Mouse (Mus musculus) kidney, adult 9 months (tissue): ENCODE measurements around the gene Dok1.

ENCODE experiments used
- DNase-seq: peaks from one replicate; pipeline ENCODE4 v3.0.0; 2022

The Dok1 gene

GRCm38 (mm10) chr6:83013444-83013843 is 19.8 kb downstream of the Dok1 start:
- no peak for DNase-seq

DNA sequence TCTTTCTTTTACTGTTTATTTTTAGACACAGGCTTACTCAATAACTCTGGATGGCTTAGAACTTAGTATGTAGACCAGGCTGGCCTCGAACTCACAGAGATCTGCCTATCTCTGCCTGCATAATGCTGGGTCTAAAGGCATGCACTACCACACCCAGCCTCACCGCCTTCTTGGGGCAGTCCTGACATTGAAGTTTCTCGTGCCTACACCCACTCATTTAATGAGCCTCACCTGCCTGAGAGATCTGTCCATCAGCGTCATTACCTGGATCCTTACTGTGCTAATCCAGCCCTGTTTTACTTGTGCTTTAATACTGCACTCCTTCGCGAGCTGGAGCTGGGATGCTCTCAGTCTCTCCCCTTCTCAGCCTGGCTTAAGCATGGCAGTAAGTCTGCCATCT is 21.5 kb downstream of the Dok1 start:
- no peak for DNase-seq

GRCm38 (mm10) chr6:83011255-83011654 is 22.0 kb downstream of the Dok1 start:
- DNase-seq, result no peak

DNA sequence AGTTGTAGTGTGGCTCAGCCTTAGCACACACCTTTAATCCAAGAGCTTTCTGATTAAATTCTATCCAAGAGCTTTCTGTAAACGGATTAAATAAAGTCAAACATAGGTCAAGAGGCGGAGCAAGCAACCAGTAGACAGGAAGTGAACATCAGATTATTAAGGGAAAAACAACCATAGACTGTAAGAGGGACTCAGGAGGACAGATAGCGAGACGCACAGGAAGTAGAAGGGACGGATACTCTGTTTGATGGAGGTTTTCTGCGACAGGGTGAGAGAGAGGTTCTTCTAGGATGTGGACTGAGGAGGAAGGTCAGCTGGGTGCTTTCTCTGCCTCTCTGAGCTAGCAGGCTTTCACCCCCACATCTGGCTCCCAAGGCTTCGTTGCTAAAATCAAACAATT is 23.3 kb downstream of the Dok1 start:
- DNase-seq, result no peak

- no peak for DNase-seq
These were observed 24.6 kb downstream of the Dok1 start for GRCm38 (mm10) chr6:83008659-83009058.

- no peak for DNase-seq
These were observed 27.2 kb downstream of the Dok1 start for GRCm38 (mm10) chr6:83006114-83006513.

DNA sequence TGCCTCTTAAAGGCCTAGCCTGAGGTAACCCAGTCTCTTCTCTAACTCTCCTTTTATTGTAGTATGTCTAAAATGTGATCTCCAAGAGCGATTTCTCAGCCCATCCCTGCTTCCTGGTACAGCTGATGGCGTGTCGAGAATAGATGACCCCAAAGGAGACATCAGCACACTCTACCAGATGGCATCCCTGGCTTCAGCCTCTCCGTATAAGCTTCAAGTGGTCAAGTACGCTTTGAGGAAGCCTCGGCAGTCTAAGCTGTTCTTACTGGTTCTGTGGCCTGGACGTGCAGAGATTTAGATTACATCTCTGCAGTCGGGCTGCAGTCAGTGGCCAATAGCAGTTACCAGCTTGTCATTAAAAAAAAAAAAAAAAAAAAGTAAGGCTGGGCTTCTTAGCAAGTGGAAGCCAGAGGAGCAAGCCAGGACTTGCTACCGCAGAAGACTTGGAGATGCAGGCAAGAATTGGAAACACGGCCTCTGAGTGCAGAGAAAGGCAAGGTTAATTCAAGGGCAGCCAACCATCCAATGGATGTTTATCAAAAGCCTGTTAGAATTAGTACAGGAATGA is 27.7 kb downstream of the Dok1 start:
- no peak for DNase-seq

DNA sequence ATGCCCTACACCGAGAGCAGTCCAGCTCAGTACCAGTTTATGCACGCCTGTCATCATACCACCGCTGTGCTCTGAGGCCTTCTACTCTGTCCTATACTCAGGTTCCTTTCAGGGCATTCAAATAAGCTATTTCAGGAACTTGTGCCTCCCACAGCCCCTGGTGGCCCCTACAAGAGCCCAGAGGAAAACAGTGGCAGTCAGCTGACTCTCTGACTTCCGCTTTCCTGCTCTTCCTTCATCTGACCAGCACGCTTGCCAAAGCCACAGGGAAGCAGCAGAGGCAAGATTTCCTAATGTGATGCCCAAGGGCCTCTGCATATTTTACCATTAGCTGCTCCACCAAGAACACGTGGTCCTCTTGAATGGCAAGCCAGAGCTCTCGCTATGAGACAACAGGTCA is 28.4 kb downstream of the Dok1 start:
- DNase-seq, result peak; percentile 35

GRCm38 (mm10) chr6:83004309-83004708 is 29.0 kb downstream of the Dok1 start:
- no peak for DNase-seq

DNA sequence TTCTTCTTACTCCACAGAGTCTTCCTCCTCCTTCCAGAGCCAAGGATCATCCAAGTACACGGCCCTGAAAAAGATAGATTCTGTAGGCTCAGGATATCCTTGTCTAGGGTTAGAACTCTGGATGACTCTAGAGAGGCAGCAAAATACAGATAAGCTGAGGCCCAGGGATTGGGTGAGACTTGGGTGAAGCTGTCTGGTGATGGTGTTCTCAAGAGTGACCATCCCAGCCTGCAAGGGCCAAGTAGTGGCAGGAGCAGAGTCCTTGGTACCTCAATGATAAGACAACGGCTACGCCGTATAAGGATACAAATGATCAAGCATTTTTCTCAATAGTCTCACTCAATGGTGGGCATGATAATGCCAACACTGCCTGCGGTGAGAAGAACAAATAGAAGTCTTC is 29.4 kb downstream of the Dok1 start:
- DNase-seq, result no peak

DNA sequence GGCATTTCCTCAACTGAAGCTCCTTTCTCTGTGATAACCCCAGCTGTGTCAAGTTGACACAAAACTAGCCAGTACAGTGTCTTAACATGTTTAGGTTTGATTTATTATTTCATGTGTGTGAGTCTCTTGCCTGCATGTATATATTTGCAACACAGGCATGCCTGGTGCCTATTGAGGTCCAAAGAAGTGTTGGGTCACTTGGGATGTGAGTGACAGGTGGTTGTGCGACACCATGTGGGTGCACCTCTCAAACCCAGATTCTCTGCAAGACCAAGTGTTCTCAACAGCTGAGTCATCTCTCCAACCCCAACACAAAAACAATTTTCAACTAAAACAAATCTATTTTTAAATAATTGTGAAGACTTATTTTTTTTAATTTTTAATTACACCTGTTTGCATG is 30.2 kb downstream of the Dok1 start:
- DNase-seq, result no peak

- DNase-seq, result no peak
These were observed 33.3 kb downstream of the Dok1 start for GRCm38 (mm10) chr6:82999986-83000385.

DNA sequence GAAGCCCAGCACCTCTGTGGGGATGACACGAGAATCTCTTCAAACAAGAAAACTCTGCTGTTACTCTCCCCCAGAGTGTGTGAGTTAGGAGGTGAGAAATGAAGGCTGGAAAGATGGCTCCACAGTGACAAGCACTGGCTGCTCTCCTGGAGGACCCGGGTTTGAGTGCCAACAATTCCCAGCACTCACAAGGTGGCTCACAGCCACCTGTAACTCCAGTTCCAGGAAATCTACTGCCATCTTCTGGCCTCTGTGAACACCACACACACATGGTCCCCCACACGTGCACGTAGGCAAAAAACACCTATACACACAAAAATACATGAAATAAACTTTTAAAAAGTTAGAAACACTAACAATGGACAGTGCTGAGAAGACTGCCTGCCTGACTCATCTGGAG is 34.9 kb downstream of the Dok1 start:
- no peak for DNase-seq

DNA sequence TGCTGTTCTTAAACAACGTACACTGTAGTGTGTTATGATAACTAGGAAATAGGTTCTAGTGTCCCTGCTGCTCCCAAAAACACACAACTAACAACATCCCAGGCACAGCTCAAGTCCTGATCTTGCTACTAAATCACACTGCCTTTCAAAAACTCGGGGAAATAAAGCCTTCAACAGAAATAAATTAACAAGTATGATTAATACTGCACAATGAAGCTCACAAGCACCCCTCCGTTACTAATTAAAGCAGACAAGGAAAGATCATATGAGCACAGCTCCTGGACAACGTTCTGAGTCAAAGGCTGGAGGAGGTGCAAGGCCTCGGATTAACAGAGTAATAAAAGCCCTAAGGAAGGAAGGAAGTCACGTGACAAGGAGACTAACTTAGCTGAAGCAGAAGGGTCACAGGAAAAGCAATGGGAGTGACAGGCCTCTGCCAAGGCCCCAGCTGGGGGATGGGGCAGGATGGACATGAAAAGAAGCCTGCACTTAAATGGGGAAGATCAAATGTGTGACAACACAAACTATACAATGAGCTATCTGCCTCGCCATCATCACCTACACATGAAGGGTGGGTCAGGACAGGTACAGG is 35.7 kb downstream of the Dok1 start:
- DNase-seq, result peak; percentile 67

DNA sequence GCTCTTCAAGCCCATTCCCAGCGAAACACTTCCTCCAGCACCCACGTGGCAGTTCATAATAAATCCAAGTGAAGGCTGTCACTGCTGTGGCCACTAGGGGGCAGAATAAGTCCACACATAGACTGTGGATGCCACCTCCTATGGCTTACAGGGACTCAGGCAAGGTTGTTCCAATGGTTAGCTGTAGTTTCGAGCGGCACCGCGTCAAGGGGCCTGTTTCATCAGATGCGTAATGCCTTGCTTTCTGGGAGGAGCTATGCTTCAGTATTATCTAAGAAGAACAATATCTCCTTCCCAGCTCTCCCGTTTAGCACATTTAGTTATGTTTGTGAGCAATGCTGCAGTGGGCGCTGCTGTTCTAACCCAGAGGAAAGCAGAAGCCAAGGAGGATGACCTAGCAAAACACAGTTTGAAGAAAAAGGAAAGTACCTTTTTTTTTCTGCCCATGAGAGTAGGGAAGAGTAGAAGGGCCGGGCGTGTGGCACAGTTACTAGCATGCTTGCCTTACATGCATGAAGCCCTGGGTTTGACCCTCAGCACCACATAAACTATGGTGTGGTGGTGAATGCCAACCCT is 36.4 kb downstream of the Dok1 start:
- peak; percentile 97 for DNase-seq

DNA sequence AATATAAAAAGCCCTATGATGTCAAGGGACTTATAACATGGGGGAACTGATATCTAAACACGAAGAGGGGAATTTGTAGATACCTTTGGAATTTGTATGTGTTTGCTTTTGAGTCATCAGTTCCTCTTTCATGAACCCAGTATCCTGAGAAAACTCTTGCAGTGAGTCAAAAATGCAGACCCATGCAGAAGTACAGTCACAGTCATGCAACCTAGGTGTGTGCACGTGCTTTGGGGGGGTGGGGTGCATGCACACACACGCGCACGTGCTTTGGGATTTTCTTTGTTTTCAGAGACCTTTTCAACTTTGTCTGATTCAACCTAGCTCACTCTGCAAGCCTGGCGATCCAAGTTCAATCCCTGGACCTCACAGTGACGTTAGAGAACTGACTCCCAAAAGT is 38.9 kb downstream of the Dok1 start:
- DNase-seq, result no peak

GRCm38 (mm10) chr6:82993696-82994095 is 39.6 kb downstream of the Dok1 start:
- no peak for DNase-seq

DNA sequence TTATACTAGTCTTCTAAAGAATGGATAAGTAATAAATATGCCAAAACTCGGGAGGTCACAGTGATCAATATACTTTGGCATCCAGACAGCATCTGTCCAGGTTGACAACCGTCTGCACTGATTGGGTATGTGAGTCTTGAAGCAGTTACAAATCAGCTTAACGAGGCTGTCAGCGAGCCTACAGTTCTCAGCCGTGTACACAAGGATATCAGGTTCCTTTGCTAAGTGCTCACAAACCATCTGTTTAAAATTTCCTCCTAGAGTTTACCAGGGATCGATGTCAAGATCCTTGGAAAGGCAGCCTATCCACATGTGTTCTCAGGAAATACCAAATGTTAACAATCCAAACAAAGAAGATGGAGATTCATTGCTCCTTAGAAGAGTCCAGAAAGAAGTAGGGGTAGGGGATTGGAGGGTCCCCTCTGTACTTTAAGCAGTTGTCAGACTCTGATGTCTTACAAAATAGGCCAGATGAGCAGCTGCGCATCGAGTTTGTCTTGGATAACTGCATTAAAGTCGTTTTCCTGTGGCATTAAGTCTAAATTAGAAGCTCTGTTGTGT is 45.8 kb downstream of the Dok1 start:
- DNase-seq, result no peak
